In the genomic region with DNA sequence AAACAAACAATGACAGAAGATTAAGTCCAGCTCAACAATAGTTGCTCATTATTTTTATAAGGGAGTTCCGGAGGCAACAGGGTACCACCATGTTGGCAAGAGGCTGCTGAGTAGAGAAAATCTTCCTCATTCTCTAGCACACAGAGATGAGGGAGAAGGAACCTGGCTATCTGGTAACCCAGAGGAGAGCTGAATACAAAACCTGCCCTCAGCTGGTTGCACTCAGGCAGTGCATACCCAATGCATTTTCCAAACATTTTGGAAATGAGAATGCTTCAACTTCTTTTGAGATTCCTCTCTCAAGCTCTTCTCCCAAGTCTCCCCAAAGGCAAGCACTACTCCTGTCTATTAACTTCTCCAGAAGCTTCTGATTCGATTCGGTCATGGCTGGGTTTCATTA, we compare ENCODE assay signal across 29 mouse cellular contexts. TPM values are rescaled to one million over a fixed set of nuclear protein-coding genes. Genes with fewer than 3 reads are reported as not detected.
DNase-seq lines count a peak whose midpoint lies in the region; ATAC-seq and TF ChIP-seq lines count a peak whose summit lies in the region.
"Had no signal": no experiment of that assay in that cellular context is flagged by ENCODE, and none has a peak within 500 bp of the region (broad histone marks: within the 10 kb centered on the region; RNA-seq: fewer than 3 reads in every experiment).

No protein-coding gene starts in this region.

- H3K9ac ChIP-seq in intestine, postnatal 0 days (ENCODE audit: low read depth, low read length): no peak overlapping the region
- no peak overlapping the region for H3K9ac ChIP-seq in intestine, embryonic 15.5 days
- H3K9ac ChIP-seq in lung, embryonic 14.5 days: no peak overlapping the region
- H3K9ac ChIP-seq: embryonic facial prominence, embryonic 13.5 days; forebrain, embryonic 12.5 days; forebrain, embryonic 15.5 days; heart, embryonic 13.5 days; hindbrain, embryonic 14.5 days had no signal

- H3K4me1 ChIP-seq in intestine, postnatal 0 days (replicated peaks; ENCODE audit: control insufficient read depth, insufficient read depth, low read length): no peaks in the 10 kb centered on the region
- no peaks in the 10 kb centered on the region; the same call in 1 of the 2 replicates for H3K4me1 ChIP-seq in intestine, embryonic 15.5 days (replicated peaks)
- H3K4me1 ChIP-seq in lung, embryonic 14.5 days (ENCODE audit: insufficient read depth): 0 out of 2 replicates have a peak, but pooled peaks cover 3% of the 10 kb centered on the region
- no peaks in the 10 kb centered on the region for H3K4me1 ChIP-seq in thymus, adult 2 months (replicated peaks; ENCODE audit: control insufficient read depth, insufficient read depth, low read length)

- no peaks in the 10 kb centered on the region for H3K9me3 ChIP-seq in intestine, postnatal 0 days (ENCODE audit: control insufficient read depth)
- H3K9me3 ChIP-seq in intestine, embryonic 15.5 days: no peaks in the 10 kb centered on the region
- H3K9me3 ChIP-seq in lung, embryonic 14.5 days (ENCODE audit: low read depth, low read length): no peaks in the 10 kb centered on the region
- H3K9me3 ChIP-seq: embryonic facial prominence, embryonic 10.5 days; embryonic facial prominence, embryonic 13.5 days; forebrain, embryonic 12.5 days; forebrain, embryonic 15.5 days; heart, embryonic 13.5 days had no signal

- no peak overlapping the region for H3K4me3 ChIP-seq in intestine, postnatal 0 days (ENCODE audit: low read depth, low read length)
- H3K4me3 ChIP-seq in intestine, embryonic 15.5 days (replicated peaks): no peak overlapping the region
- H3K4me3 ChIP-seq in lung, embryonic 14.5 days (ENCODE audit: low read depth, low read length): no peak overlapping the region
- H3K4me3 ChIP-seq in thymus, adult 2 months (ENCODE audit: control insufficient read depth, insufficient read depth, low read length): no peak overlapping the region
- H3K4me3 ChIP-seq: embryonic facial prominence, embryonic 10.5 days; embryonic facial prominence, embryonic 13.5 days; erythroblast, embryonic 14.5 days; forebrain, embryonic 12.5 days; forebrain, embryonic 15.5 days; gastrocnemius, adult 2 months; heart, embryonic 13.5 days had no signal

- ATAC-seq in intestine, postnatal 0 days: no peak
- ATAC-seq in intestine, embryonic 15.5 days: no peak
- no peak for ATAC-seq in lung, embryonic 14.5 days (ENCODE audit: insufficient read depth)
- no peak for ATAC-seq in Patski
- ATAC-seq: activated CD4-positive, CD25-positive, alpha-beta regulatory T cell, adult 4 months; CD4-positive, CD25-positive, alpha-beta regulatory T cell, adult 4 months; forebrain, embryonic 15.5 days; hindbrain, postnatal 0 days had no signal

- H3K4me2 ChIP-seq in intestine, postnatal 0 days (replicated peaks; ENCODE audit: low read depth): no peak overlapping the region
- H3K4me2 ChIP-seq in intestine, embryonic 15.5 days (replicated peaks): no peak overlapping the region
- H3K4me2 ChIP-seq in lung, embryonic 14.5 days: no peak overlapping the region
- H3K4me2 ChIP-seq: embryonic facial prominence, embryonic 13.5 days; forebrain, embryonic 12.5 days; forebrain, embryonic 15.5 days; heart, embryonic 13.5 days; hindbrain, embryonic 14.5 days had no signal

- no peak overlapping the region for H3K27ac ChIP-seq in intestine, postnatal 0 days (ENCODE audit: low read depth, low read length)
- no peak overlapping the region for H3K27ac ChIP-seq in intestine, embryonic 15.5 days
- no peak overlapping the region for H3K27ac ChIP-seq in lung, embryonic 14.5 days (ENCODE audit: low read depth)
- H3K27ac ChIP-seq in thymus, adult 2 months (ENCODE audit: control insufficient read depth, insufficient read depth, low read length): no peak overlapping the region
- H3K27ac ChIP-seq: embryonic facial prominence, embryonic 10.5 days; embryonic facial prominence, embryonic 13.5 days; forebrain, embryonic 12.5 days; forebrain, embryonic 15.5 days; gastrocnemius, adult 2 months; heart, embryonic 13.5 days; hindbrain, embryonic 14.5 days; hindbrain, postnatal 0 days had no signal

- DNase-seq in lung, embryonic 14.5 days: no peak
- DNase-seq in lung, adult 18-20 months: no peak
- DNase-seq in Patski (ENCODE audit: low read depth, low spot score): no peak
- DNase-seq in brain, adult 2 months (ENCODE audit: low read depth, low spot score): peak; percentile 36
- no peak for DNase-seq in thymus, adult 2 months
- DNase-seq in retina, embryonic 14.5 days (ENCODE audit: low spot score): no peak
- DNase-seq: adrenal gland, adult 8-10 months; adrenal gland, postnatal 25 days; cerebellum, adult 18-20 months; cerebellum, adult 9-10 months; cerebellum, postnatal 14 days; embryo, embryonic 11 days; gastrocnemius, adult 2 months; gastrocnemius, postnatal 14 days; heart, adult 18-20 months; heart, postnatal 14 days; heart, postnatal 4 days had no signal

- WGBS in intestine, postnatal 0 days: 88% methylated on average over 3 of the region's 3 CpGs
- WGBS in intestine, embryonic 15.5 days: 90% methylated on average over 3 of the region's 3 CpGs
- WGBS in lung, embryonic 14.5 days: 84% methylated on average over 3 of the region's 3 CpGs
- WGBS in thymus, adult 2 months: 94% methylated on average over 3 of the region's 3 CpGs

- CTCF ChIA-PET in Patski (lab: Charles Lee): interaction anchor here (1.0 to 2.7 kb wide), 8 partner anchors 10 to 400 kb away, joined by 3 to 15 read pairs (median 4); no protein-coding TSS in a partner anchor

- TF ChIP-seq POLR2A in thymus, adult 2 months (IDR thresholded peaks at IDR 0.05; ENCODE audit: control insufficient read depth, extremely low read depth, insufficient read depth, low read length, poor library complexity): no peak

- H3K36me3 ChIP-seq in intestine, postnatal 0 days (ENCODE audit: control insufficient read depth, insufficient read depth): no peaks in the 10 kb centered on the region
- H3K36me3 ChIP-seq in intestine, embryonic 15.5 days: no peaks in the 10 kb centered on the region
- no peaks in the 10 kb centered on the region for H3K36me3 ChIP-seq in lung, embryonic 14.5 days (ENCODE audit: insufficient read depth)
- H3K36me3 ChIP-seq in thymus, adult 2 months (ENCODE audit: control insufficient read depth, insufficient read depth, low read length): no peaks in the 10 kb centered on the region
- H3K36me3 ChIP-seq: embryonic facial prominence, embryonic 10.5 days; embryonic facial prominence, embryonic 13.5 days; forebrain, embryonic 12.5 days; forebrain, embryonic 15.5 days; heart, embryonic 13.5 days had no signal

- no peaks in the 10 kb centered on the region for H3K27me3 ChIP-seq in intestine, postnatal 0 days (replicated peaks; ENCODE audit: control insufficient read depth, insufficient read depth, low read length)
- no peaks in the 10 kb centered on the region for H3K27me3 ChIP-seq in intestine, embryonic 15.5 days (replicated peaks)
- no peaks in the 10 kb centered on the region for H3K27me3 ChIP-seq in lung, embryonic 14.5 days (ENCODE audit: insufficient read depth, low read length)
- H3K27me3 ChIP-seq in Patski: no peaks in the 10 kb centered on the region
- no peaks in the 10 kb centered on the region for H3K27me3 ChIP-seq in thymus, adult 2 months (ENCODE audit: control insufficient read depth, insufficient read depth, low read length)
- H3K27me3 ChIP-seq: embryonic facial prominence, embryonic 13.5 days; forebrain, embryonic 12.5 days; forebrain, embryonic 15.5 days; heart, embryonic 13.5 days had no signal

- in situ Hi-C loops in Patski (cut with MboI; ENCODE audit: low pct_unique_long_range_greater_than_20kb): no loop called here

- TF ChIP-seq CTCF in intestine, postnatal 0 days (IDR thresholded peaks at IDR 0.05; ENCODE audit: low read depth): peak; percentile 13; the same call in 1 of the 2 replicates
- TF ChIP-seq CTCF in lung, embryonic 14.5 days (IDR thresholded peaks at IDR 0.05; ENCODE audit: low read depth): peak; percentile 9; the same call in 1 of the 2 replicates
- TF ChIP-seq CTCF in Patski (IDR thresholded peaks at IDR 0.05): peak; percentile 47
- TF ChIP-seq CTCF in thymus, adult 2 months (IDR thresholded peaks at IDR 0.05; ENCODE audit: borderline replicate concordance, control insufficient read depth, extremely low read depth, insufficient read depth, low read length, poor library complexity): no peak

- POLR2A ChIA-PET in Patski (lab: Charles Lee): interaction anchor here (0.7 to 1.2 kb wide), 2 partner anchors 56 to 184 kb away, joined by 3 read pairs; no protein-coding TSS in a partner anchor

RNA-seq across cellular contexts. Expression of gene Prickle2, which starts 36.3 kb away (rescaled TPM):
- 1.7 and 2.0 TPM in 2 replicates for polyA plus RNA-seq in intestine, postnatal 0 days (2015; fragmentation: Nextera tagmentation; extraction: Ambion mirVana)
- polyA plus RNA-seq in intestine, embryonic 15.5 days (2015; fragmentation: Nextera tagmentation; extraction: Ambion mirVana): 6.7 and 7.2 TPM in 2 replicates
- polyA plus RNA-seq in lung, embryonic 14.5 days (2014; fragmentation: Nextera tagmentation; extraction: Ambion mirVana): 11.0 TPM in 2 replicates
- polyA plus RNA-seq in Patski (2021): 18.1 TPM
- 0.47 and 0.50 TPM in 2 replicates for polyA plus RNA-seq in thymus, adult 2 months (2012; rRNA removed)
- polyA plus RNA-seq: erythroblast, embryonic 14.5 days had no signal
